Mouse (Mus musculus): Measurements from ENCODE around the gene Pex14.
A peak's percentile ranks its signal among the peaks of the same experiment; 100 is the strongest.
"Not testable (repeated sequence)": the region's sequence is repeated elsewhere in the genome, so short reads cannot be mapped to it uniquely, and the experiment has no call there.

The Pex14 gene

DNA sequence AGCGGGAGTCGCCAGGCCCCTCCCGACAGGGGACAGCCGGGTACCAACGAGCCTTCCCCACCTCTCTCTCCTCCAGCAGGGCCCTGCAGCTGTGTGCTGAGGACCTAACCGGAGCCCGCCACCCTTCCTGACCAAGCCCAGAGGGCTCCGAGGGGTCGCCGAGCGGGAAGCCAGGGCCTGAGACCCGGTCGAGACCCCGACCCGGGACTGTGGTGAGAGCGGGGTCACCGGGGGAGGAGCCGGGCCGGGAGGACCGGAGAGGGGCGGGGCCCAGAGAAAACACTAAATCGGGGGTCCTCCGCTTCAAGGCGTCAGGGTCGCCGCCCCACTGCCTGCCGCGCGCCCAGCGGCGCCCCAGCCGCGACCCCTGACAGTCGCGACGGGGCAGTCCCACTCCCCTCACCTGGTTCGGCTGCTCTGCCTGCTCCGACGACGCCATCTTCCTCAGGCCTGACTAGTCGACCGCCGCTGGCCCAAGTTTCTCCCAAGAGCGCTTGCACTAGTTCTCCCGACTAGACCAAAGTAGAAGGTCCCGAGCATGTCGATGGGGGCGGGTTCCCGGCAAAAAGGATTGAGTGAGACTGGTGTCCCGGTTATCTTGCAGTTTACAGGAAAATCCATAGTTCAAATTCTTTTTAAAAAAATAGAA is at the start of gene Pex14:
Gene Pex14, minus strand, starts transcription at position 508 of the 649 bp plus-strand sequence.
- peak; percentile 89 for DNase-seq

DNA sequence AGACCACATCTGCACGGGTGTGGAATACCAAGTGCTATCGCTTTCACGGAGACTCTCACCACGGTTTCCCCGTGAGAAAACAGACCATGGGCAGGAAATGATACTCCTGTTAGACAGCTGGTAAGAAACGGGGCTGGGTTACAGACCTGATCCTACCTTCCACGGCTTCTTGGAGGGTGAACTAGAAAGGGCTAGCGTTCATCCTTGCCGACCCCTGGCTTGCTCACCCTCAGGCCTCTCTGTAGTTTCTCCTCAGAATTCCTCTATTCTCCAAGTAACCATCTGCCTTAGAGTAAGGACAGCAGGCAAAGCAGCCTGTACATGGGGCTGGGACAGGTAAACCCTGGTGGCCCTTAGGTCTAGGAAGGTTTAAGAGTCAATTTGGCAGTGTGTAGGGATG is 49.5 kb upstream of the Pex14 start:
- DNase-seq = no peak

DNA sequence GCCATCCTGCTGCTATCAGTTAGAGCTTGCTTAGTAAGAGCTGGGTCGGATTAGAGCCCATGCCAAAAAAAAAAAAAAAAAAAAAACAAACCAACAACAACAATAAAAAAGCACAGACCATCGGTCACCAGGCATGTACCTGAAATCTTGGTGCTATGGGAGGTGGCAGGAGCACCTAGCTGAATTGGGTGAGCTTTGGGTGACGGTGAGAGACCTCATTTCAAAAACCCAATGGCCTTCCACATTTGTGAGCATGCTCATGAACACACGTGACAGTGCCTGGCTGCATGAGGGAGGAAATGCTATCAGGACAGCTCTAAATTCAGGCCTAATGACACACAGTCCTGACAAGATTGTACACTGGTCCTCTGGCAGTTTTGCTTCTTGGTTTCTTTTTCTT is 48.4 kb upstream of the Pex14 start:
- no peak for DNase-seq

DNA sequence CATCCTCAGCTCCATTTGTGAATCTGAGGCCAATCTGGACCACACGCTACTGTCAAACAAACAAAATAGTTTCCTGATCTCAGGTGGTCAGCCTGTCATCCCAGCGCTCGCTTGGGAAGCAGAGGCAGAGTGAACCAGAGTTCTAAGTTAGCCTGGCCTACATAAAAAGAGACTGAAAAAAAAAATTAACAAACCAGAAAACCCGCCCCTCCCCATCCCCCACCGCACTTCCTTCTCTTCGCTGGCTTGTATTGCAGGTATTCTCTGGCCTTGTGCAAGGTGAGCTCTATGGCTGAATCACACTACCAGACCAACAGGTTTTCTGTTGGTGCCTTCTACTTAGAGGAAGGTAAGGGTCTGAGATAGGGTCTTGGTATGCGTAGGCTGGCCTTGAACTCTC is 47.9 kb upstream of the Pex14 start:
- no peak for DNase-seq

DNA sequence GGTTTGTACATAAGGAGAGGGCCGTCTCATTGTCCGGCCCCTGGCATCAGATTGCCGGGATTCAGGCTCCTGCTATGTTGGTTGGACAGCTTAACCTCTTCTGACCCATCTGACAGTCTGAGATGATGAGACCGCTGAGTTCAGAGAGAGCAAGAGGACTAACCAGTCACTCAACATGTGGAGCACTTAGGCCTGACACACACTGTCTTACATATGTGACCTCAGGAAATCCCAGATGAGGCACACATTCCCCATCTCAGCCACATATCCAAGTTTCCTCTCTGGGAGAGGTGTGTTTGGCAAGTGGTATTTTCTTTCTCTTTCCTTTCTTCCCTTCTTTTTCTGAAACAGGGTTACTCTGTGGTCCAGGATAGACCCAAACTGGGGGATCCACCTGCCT is 45.5 kb upstream of the Pex14 start:
- DNase-seq = no peak

DNA sequence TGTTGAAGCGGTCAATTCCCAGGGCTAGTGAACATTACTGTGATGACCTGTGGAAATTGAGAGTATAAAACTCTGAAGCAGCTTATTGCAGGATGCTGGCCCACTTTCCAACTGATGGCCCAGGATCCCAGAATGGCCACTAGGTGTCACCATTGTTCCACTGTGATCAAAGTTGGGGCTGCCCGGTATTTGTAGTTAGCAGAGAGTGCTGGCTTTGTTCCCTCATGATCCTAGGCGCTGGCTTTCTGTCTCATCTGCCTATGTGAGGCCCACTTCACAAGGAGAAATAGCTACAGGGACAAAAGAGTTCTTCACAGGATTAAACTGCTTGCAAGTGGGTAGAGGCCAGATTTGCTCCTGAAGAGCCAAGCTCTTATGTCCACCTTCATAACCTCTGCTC is 44.8 kb upstream of the Pex14 start:
- peak; percentile 81 for DNase-seq

DNA sequence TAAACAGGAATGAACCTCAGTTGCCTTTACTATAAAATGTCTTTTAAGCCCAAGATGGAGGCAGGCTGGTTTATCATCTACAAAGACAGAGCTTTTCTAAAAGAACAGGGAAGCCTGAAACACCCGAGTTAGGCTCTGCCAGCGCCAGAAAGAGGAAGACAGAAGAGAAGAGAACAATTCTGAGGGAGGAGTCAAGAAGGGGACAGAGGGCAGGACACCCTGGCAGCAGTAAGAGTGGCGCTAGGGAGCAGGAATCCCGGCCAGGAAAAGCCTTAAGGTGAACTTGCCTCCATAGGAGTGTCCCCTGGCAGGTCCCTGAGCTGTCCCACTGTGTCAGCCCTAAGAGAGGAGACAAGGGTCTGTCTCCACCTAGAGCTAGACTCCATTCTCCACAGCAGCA is 43.9 kb upstream of the Pex14 start:
- no peak for DNase-seq

DNA sequence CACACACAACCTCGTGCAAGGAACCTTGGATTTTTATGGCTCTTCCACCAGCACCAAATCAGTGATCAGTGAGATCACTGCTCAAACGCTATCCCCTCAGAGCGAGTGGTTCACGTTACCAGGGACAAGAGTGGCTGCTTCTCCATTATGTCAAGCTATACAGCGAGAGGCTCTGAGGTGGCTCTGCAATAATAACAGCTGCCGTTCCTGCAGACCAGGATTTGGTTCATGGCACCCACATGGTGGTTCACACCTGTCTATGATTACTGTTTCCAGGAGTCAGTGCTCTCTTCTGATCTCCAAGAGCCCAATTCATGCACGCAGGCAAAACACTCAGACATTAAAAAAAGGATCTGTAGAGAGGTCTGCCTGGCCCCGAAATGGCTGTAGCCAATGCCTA is 38.8 kb upstream of the Pex14 start:
- no peak for DNase-seq

DNA sequence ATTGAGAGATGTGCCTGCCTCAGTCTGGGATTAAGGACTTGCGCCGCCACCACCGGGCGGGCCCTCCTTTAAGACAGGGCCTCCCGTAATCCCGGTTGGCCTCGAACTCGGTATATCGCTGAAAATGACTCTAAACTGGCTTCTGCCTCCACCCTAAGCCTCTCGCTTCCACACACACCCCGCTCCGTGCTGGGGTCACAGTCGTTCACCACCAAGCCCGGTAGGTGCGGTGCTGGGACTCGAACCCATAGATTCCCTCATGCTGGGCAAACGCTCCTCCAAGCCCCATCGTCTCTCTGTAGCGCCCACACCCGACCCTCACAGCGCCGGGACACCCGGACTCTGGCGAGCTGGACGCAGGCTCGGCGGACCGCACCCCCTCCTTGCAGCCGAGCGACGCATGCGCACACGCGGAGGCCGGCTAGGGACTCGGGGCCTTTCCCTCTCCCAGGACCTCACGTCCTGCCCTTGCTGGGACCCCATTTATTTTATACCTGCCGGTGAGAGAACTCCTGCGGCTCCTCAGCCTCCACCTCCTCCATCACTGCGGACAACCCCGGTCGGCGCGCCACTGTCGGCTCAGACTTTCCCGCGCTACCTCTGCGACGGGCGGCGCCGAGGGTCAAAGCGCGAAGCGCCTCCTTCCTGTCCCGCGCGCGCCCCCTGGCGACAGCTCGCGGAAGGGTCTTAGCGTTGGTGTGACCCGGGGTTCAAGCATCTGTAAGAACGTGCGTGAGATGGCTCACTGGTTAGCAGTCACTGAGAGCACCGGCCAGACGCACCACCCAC is 37.5 kb upstream of the Pex14 start, which contains the start of gene Cenps:
Gene Cenps, minus strand, starts transcription at position 648 of the 789 bp plus-strand sequence.
- peak; percentile 86 for DNase-seq

DNA sequence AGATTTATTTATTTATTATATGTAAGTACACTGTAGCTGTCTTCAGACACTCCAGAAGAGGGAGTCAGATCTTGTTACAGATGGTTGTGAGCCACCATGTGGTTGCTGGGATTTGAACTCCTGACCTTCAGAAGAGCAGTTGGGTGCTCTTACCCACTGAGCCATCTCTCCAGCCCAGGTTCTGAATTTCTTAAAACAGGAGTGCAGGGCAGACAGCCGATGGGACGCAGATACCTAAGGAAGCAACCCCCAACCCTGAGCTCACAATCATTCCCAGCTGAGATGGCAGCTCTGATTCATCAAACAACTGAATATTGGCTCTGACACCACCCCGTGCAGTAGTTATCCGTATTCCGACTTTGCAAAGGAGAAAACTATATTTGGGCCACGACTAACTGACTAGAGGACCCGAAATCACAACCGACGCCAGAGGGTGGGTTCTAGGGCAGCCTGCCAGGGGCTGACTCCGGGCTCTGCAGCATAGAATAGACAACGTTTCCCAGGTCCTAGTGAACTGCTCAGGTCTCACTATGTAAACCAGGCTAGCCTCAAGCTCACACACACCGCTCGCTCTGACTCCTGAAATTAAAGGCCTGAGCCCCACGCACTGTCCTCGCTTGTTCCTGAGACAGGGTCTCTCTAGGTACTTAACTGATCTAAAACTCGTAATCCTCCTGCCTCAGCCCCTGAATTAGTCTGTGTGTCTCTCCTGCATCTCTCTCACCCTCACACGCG is 36.6 kb upstream of the Pex14 start:
- no peak for DNase-seq

DNA sequence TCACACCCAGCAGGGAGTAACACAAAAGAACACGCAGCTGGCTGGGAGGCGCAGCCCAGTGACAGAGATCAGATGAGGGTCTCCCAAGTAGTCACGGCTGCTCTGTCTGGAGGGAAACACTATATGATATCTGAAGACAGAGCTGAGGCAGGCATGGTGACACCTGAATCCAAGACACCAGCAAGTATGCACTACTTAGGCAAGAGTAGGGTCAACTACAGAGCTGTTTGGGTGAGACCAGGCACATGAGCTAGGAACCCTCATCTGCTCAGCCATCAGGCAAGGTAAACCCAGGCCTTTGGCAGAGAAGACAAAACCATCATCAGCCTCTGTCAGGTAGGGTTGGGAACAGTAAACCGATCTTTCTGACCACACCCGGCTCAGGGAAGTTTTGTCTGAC is 33.7 kb upstream of the Pex14 start:
- no peak for DNase-seq

DNA sequence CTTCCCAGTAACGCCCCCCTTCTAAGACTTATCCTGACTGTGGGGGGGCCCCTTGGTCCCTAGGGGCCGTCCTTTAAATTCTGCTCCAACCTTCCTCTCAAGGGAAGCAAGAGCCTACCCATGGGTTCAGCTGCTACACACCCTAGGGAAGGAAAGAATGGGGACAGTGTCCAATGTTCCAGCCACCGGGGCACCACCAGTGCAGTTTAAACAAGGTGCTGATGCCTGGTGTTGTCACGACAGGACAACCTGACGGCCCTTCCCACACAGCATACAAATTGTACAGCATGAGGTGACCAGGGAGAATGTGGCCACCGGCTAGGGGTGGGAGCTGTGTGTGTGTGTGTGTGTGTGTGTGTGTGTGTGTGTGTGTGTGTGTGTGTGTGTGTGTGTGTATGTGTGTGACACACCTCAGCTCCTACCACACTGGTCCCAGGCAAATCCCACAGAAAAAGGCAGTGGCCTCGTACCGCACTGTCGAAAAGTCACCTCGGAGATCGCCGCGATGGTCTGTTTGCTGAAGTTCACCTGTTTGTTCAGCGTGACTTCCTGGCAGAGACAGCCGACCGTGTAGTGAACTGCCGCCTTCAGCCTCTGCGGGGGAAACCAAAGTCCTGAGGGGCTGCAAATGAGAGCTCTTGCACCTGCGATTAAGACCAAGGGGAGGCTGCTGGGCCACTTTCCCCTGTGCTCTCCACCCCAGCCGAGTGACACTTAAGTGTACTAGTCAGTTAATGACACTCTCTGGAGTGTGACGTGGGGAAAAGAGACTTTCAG is 32.3 kb upstream of the Pex14 start:
- DNase-seq = no peak

DNA sequence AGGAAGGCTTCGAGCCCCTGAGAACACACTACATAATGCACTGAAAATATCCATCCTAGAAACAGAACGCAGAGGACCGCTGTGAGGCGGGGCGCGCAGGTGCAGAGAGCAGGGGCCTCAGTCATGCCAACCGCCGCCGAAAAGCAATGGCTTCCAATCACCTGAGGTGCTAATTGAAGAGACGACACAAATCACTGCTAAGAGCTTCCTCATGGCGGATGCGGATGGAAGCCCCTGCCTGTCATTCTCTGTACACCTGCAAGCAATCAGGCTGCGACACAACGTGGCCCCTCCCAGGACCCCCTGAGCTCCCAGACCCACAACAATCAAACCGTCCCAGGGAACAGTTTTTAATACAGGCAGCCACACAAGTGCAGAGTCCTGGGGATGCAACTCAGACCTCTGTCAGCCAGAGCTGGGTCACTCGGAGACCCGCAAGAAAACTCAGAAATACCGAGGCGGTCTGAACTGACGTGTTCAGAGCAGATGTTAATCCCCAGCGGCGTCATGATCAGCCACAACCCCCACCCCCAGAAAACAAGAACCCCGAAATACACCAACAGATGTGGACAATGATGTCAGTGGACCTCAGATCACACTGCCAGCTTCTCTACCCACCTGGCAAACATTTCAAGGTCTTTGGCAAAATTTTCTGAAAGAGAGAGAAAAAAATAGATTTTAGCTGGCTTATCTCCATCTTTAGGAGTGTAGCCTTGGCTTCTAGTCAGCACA is 31.5 kb upstream of the Pex14 start:
- DNase-seq = no peak

DNA sequence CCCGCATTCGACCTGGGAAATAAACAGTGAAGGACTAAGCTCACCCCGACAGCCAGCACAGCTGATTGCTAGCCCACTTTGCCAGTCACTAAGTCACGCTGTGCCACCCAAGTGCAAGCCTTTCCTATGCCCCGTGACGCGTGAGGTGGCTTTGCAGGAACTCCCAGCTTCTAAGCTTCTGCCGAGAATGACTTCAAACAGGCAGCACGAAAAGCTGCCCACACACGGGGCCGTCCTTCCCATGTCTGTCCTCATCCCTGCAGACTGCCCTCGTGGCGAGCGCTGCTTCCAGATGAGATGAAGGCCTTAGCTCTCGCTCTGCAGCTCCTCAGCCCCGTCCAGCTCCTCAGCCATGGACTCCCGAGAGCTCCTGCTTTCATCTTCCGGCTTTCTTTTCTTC is 28.8 kb upstream of the Pex14 start:
- no peak for DNase-seq

DNA sequence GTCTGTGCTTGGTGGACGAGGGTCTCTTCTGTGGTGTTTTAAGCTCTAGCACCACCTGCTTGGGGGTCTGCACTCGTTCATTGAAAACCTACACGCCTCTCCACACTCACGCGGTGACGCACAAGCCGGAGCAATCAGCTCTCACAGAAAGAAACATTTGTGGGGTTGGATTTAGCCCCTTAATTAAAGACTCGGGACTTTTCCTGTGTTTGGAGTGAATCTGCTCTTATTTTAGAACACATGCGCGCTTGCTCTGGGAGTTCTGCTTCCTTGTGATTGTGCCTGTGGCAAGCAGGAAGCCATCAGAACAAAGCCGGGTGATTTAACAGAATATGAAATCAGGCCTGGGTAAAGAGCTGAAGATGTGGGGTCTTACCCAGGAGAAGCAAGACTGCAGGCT is 27.0 kb upstream of the Pex14 start, which contains the start of gene Cort:
Gene Cort, minus strand, starts transcription at position 101 of the 400 bp plus-strand sequence.
- DNase-seq = no peak

DNA sequence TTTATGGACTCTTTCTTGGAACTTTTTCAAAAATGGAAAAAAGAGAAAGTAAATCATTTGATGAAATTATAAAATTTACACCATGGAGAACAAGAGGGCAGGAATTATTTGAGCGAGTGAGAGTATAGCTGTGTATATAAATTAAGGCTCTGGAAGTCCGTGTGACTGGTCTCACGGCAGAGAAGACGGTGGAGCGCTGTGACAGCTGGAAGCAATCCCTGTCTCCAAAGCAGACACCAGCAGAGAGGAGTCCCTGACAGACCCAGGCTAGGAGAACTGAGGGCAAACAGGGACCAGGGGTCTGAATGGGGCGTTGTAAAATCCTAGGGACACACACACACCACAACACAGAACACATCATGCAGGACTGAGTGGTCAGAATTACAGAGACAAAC is 26.4 kb upstream of the Pex14 start:
- DNase-seq = no peak

DNA sequence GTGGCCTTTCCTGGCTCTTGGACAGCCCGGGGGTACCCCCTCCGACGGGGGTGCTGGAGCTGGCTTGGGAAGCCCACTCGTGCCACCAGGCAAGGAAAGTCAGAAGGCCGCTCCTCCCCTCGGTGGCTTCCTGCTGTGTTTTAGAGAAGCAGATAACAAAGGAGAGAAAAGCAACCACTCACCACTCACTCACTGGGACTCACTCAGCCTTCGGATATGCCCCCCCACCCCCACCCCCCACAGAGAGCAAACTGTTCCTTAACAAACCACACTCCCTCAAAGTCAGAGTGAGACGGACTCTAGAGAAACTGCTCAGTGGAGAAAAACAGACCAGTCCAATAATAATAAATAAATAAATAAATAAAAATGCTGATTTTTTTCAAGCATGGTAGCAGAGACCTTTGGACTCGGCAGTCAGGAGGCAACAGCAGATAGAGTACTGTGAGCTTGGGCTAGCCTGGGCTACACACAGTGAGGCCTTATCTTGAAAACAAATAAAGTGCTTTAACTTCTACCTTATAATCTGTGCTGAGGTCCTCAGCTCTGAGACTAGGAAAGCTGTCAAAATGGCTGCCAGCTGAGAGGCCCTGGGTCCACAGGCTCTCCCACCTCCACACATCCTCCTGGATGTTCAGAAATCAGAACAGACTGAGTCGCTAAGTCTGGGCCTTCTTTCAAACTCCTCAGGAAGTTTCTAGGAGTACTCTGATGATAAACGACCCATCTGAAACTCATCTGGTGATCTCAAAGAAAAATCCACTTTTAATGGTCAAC is 25.9 kb upstream of the Pex14 start:
- no peak for DNase-seq

DNA sequence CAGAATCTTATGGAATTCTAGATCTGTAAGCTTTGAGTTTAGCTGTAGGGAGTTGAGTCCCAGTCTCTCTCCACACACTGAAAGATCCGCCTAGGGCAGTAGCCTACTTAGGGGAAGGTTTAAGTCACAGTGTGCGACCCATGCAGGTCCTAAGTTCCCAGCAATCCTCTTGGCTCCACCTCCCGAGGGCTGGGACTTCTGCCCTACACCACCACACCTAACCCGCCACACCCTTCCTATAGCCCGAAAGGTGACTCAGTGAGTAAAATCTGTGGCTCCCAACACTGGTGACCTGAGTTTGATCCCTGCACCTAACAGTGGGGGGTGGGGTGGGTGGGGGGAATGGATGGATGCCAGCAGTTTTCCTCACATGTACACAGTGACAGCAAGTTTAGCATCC is 23.8 kb upstream of the Pex14 start:
- DNase-seq = no peak

DNA sequence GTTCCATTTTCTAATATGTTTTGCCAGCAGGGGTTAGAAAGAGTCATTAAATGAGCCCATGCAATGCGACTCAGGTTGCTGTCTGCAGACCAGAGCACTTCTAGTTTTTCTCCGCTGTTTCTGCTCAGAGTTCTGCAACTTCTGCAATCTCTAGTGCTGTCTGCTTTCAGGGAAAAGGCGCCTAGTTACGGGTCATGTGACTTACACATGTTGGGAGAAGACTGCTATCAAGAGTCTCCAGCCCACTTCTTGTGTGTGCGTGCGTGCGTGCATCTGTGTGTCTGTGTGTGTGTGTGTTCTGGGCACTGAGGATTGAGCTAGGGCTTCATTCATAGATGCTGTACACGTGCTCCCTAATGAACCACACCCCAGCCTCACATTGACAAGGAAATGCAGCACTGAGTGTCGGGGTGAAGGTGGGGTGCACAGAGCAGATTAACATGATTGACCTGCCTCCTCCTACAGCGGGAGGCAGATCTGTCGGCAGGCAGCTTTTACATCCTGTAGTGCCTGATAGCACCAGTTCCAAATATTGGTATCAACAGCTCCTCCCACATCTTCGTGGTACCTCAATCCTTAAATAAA is 20.4 kb upstream of the Pex14 start:
- not testable (repeated sequence) for DNase-seq

DNA sequence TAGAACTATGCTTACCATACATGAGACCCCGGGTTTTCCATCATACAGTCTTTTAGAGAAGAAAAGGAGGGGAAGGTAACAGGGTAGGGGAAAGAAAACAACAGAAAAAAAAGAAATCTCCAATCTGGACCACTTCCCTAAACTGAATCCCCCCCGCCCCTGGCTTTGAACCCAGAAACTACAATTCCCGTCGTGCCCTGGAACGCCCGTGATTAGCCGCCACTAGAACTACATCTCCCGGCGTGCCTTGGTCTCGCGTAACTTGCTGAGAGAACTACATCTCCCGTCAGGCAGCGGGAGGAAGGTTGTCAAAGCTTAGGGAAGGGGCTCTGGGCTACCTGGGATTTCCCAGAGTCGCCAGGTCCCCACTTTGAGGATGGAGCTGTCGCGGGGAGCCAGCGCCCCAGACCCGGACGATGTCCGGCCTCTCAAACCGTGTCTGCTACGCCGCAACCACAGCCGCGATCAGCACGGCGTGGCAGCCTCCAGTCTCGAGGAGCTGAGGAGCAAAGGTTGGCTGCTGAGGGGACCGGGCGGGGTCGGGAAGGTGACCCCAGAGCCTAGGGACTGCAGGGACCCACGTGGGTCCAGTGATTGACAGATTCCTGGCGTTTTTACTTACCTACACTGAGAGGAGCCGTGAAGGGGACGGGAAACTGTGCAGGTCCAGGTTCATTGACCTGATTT is 4.3 kb upstream of the Pex14 start, which contains the start of gene Dffa:
Gene Dffa, plus strand, starts transcription at position 272 of the 687 bp plus-strand sequence.
- DNase-seq = peak; percentile 91
